Mouse (Mus musculus) embryo, embryonic 10.5 days (tissue): ENCODE data around the gene Mylk2.

ENCODE experiments used
- DNase-seq: peaks from one replicate; pipeline ENCODE4 v3.0.0-alpha.2; 2015; ENCODE audit warnings: low spot score

Gene Mylk2

GRCm38 (mm10) chr2:152914310-152915120, 3.4 kb downstream of the Mylk2 start:
- peak; percentile 95 for DNase-seq

- DNase-seq = no peak
Observed at GRCm38 (mm10) chr2:152915453-152915852, 4.3 kb downstream of the Mylk2 start.

- DNase-seq = no peak
Observed at GRCm38 (mm10) chr2:152916111-152916510, 5.0 kb downstream of the Mylk2 start.

- no peak for DNase-seq
Observed at GRCm38 (mm10) chr2:152917671-152918070, 6.5 kb downstream of the Mylk2 start.

- peak; percentile 59 for DNase-seq
Observed at GRCm38 (mm10) chr2:152922376-152922775, 11.2 kb downstream of the Mylk2 start.

GRCm38 (mm10) chr2:152923621-152924020, 12.5 kb downstream of the Mylk2 start:
- no peak for DNase-seq

GRCm38 (mm10) chr2:152924128-152924527, 13.0 kb downstream of the Mylk2 start:
- no peak for DNase-seq

GRCm38 (mm10) chr2:152924543-152924942, 13.4 kb downstream of the Mylk2 start:
- DNase-seq = no peak

- peak; percentile 86 for DNase-seq
Observed at GRCm38 (mm10) chr2:152925189-152925872, 14.2 kb downstream of the Mylk2 start.

- no peak for DNase-seq
Observed at GRCm38 (mm10) chr2:152926896-152927295, 15.7 kb downstream of the Mylk2 start.

- DNase-seq = no peak
Observed at GRCm38 (mm10) chr2:152927371-152927770, 16.2 kb downstream of the Mylk2 start.

- DNase-seq = no peak
Observed at GRCm38 (mm10) chr2:152928219-152928987, 17.3 kb downstream of the Mylk2 start.

GRCm38 (mm10) chr2:152928988-152929370, 17.8 kb downstream of the Mylk2 start:
- DNase-seq = no peak

- DNase-seq = no peak
Observed at GRCm38 (mm10) chr2:152930276-152930675, 19.1 kb downstream of the Mylk2 start.

GRCm38 (mm10) chr2:152931456-152932160, 20.5 kb downstream of the Mylk2 start:
- no peak for DNase-seq

- no peak for DNase-seq
Observed at GRCm38 (mm10) chr2:152933048-152933447, 21.9 kb downstream of the Mylk2 start, which contains the start of gene Foxs1. Foxs1 (minus strand) TSS chr2:152933208.

- DNase-seq = peak; percentile 82
Observed at GRCm38 (mm10) chr2:152933614-152934013, 22.5 kb downstream of the Mylk2 start.

- DNase-seq = peak; percentile 72
Observed at GRCm38 (mm10) chr2:152939846-152940245, 28.7 kb downstream of the Mylk2 start.

GRCm38 (mm10) chr2:152941106-152941505, 30.0 kb downstream of the Mylk2 start:
- DNase-seq = no peak

- DNase-seq = no peak
Observed at GRCm38 (mm10) chr2:152941776-152942175, 30.6 kb downstream of the Mylk2 start.

GRCm38 (mm10) chr2:152942898-152943515, 31.9 kb downstream of the Mylk2 start:
- DNase-seq = no peak
